ENCODE assay signal across 35 mouse cellular contexts in the genomic region with DNA sequence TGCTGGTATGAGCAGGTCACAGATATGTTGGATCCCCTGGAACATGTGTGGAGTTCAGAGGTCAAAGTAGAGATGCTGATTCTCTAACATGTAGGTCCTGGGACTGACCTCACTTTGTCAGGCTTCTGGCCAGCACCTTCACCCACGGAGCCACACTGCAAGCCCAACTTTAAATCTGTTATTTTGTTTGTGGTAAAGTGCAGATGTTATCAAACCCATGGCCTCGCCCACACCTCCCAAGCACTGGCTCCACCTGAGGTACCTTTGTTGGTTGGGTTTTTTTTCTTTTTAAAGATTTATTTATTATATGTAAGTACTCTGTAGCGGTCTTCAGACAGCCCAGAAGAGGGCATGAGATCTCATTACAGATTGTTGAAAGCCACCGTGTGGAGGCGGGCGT. TPM values are rescaled to one million over a fixed set of nuclear protein-coding genes. Genes with fewer than 3 reads are reported as not detected.
A peak's percentile ranks its signal among the peaks of the same experiment; 100 is the strongest.
DNase-seq lines count a peak whose midpoint lies in the region; ATAC-seq and TF ChIP-seq lines count a peak whose summit lies in the region.
"Had no signal": no experiment of that assay in that cellular context is flagged by ENCODE, and none has a peak within 500 bp of the region (broad histone marks: within the 10 kb centered on the region; RNA-seq: fewer than 3 reads in every experiment).

No protein-coding gene starts in this region.

- 95% methylated on average over 6 of the region's 6 CpGs for WGBS in hindbrain, embryonic 16.5 days
- 93% methylated on average over 6 of the region's 6 CpGs for WGBS in hindbrain, embryonic 12.5 days
- 92% methylated on average over 6 of the region's 6 CpGs for WGBS in limb, embryonic 11.5 days
- 88% methylated on average over 6 of the region's 6 CpGs for WGBS in limb, embryonic 10.5 days
- WGBS in midbrain, embryonic 13.5 days, result 93% methylated on average over 6 of the region's 6 CpGs
- 92% methylated on average over 6 of the region's 6 CpGs for WGBS in midbrain, embryonic 15.5 days
- WGBS in stomach, postnatal 0 days, result 86% methylated on average over 6 of the region's 6 CpGs

- no peak for TF ChIP-seq EP300 in stomach, postnatal 0 days (optimal IDR thresholded peaks at IDR 0.05)

- peaks cover 38% of the 10 kb centered on the region for H3K36me3 ChIP-seq in hindbrain, embryonic 16.5 days (ENCODE audit: control insufficient read depth, insufficient read depth, low read length)
- peaks cover 46% of the 10 kb centered on the region for H3K36me3 ChIP-seq in hindbrain, embryonic 12.5 days
- peaks cover 34% of the 10 kb centered on the region for H3K36me3 ChIP-seq in limb, embryonic 11.5 days (ENCODE audit: control insufficient read depth, insufficient read depth, low read length)
- peaks cover 51% of the 10 kb centered on the region for H3K36me3 ChIP-seq in limb, embryonic 10.5 days
- H3K36me3 ChIP-seq in midbrain, embryonic 13.5 days, result peaks cover 50% of the 10 kb centered on the region
- H3K36me3 ChIP-seq in midbrain, embryonic 15.5 days (replicated peaks), result peaks cover 43% of the 10 kb centered on the region
- H3K36me3 ChIP-seq in stomach, postnatal 0 days (ENCODE audit: control insufficient read depth, insufficient read depth, low read length), result peaks cover 27% of the 10 kb centered on the region

- no peak for TF ChIP-seq CTCF in stomach, postnatal 0 days (IDR thresholded peaks at IDR 0.05; ENCODE audit: low read depth)
- no peak for TF ChIP-seq CTCF in left cerebral cortex, adult 2 months (IDR thresholded peaks at IDR 0.05)

- intact Hi-C loops in left cerebral cortex, adult 2 months (cut with DNase I), result no loop called here

- ATAC-seq in hindbrain, embryonic 16.5 days, result peak; percentile 4; the same call in 1 of the 2 replicates
- no peak for ATAC-seq in hindbrain, embryonic 12.5 days (ENCODE audit: low FRiP score)
- ATAC-seq in limb, embryonic 11.5 days (ENCODE audit: insufficient number of reproducible peaks, low FRiP score, low TSS enrichment, low read depth), result peak; percentile 45
- ATAC-seq in midbrain, embryonic 13.5 days, result 0 out of 2 replicates have a peak, but pooled peaks have one; percentile 27
- ATAC-seq in midbrain, embryonic 15.5 days (replicated peaks), result no peak
- peak; percentile 31; the same call in 1 of the 2 replicates for ATAC-seq in stomach, postnatal 0 days (ENCODE audit: low FRiP score, low TSS enrichment)
- ATAC-seq: forebrain, embryonic 13.5 days had no signal

- no peak overlapping the region for H3K4me3 ChIP-seq in hindbrain, embryonic 16.5 days (ENCODE audit: low read length)
- H3K4me3 ChIP-seq in hindbrain, embryonic 12.5 days, result no peak overlapping the region
- no peak overlapping the region for H3K4me3 ChIP-seq in limb, embryonic 11.5 days (ENCODE audit: low read depth, low read length)
- H3K4me3 ChIP-seq in limb, embryonic 10.5 days, result no peak overlapping the region
- no peak overlapping the region for H3K4me3 ChIP-seq in midbrain, embryonic 13.5 days (replicated peaks)
- H3K4me3 ChIP-seq in midbrain, embryonic 15.5 days, result no peak overlapping the region
- H3K4me3 ChIP-seq in stomach, postnatal 0 days (ENCODE audit: low read depth, low read length), result no peak overlapping the region
- H3K4me3 ChIP-seq in left cerebral cortex, adult 2 months, result no peak overlapping the region
- H3K4me3 ChIP-seq: forebrain, embryonic 13.5 days; heart, embryonic 15.5 days; hindbrain, embryonic 13.5 days; layer of hippocampus, adult 2 months; limb, embryonic 15.5 days; midbrain, embryonic 12.5 days had no signal

- no peak overlapping the region for H3K27ac ChIP-seq in hindbrain, embryonic 16.5 days (ENCODE audit: low read depth, low read length)
- no peak overlapping the region for H3K27ac ChIP-seq in hindbrain, embryonic 12.5 days
- no peak overlapping the region for H3K27ac ChIP-seq in limb, embryonic 11.5 days (replicated peaks; ENCODE audit: low read depth, low read length)
- no peak overlapping the region for H3K27ac ChIP-seq in limb, embryonic 10.5 days
- H3K27ac ChIP-seq in midbrain, embryonic 13.5 days, result no peak overlapping the region
- H3K27ac ChIP-seq in midbrain, embryonic 15.5 days, result no peak overlapping the region
- no peak overlapping the region for H3K27ac ChIP-seq in stomach, postnatal 0 days (replicated peaks)
- H3K27ac ChIP-seq in left cerebral cortex, adult 2 months, result no peak overlapping the region
- H3K27ac ChIP-seq: forebrain, embryonic 13.5 days; heart, embryonic 15.5 days; hindbrain, embryonic 13.5 days; layer of hippocampus, adult 2 months; limb, embryonic 15.5 days; macrophage; midbrain, embryonic 12.5 days had no signal

- no peak overlapping the region for H3K9ac ChIP-seq in hindbrain, embryonic 16.5 days (ENCODE audit: low read depth, low read length)
- no peak overlapping the region for H3K9ac ChIP-seq in hindbrain, embryonic 12.5 days
- H3K9ac ChIP-seq in limb, embryonic 11.5 days (ENCODE audit: low read length), result no peak overlapping the region
- H3K9ac ChIP-seq in midbrain, embryonic 13.5 days (replicated peaks), result no peak overlapping the region
- no peak overlapping the region for H3K9ac ChIP-seq in midbrain, embryonic 15.5 days
- H3K9ac ChIP-seq in stomach, postnatal 0 days (ENCODE audit: low read length), result no peak overlapping the region
- H3K9ac ChIP-seq: forebrain, embryonic 13.5 days; heart, embryonic 15.5 days; hindbrain, embryonic 13.5 days; limb, embryonic 15.5 days; midbrain, embryonic 12.5 days had no signal

- no peak for DNase-seq in limb, embryonic 11.5 days (ENCODE audit: low spot score)
- no peak for DNase-seq in limb, embryonic 10.5 days (ENCODE audit: low spot score)
- DNase-seq in stomach, postnatal 0 days (ENCODE audit: low spot score), result no peak
- DNase-seq in left cerebral cortex, adult 2 months (ENCODE audit: extremely low spot score in 1 of 2, low spot score in 2 of 2), result no peak
- DNase-seq: adrenal gland, postnatal 25 days; cerebellum, adult 11-12 months; cerebellum, adult 9-11 months; gastrocnemius, postnatal 14 days; kidney, adult 8-10 months; kidney, postnatal 14 days; lung, postnatal 10 days; right cerebral cortex, postnatal 25 days; thymus, adult 18-20 months; thymus, postnatal 25 days had no signal

- H3K4me2 ChIP-seq in hindbrain, embryonic 16.5 days (ENCODE audit: low read length), result no peak overlapping the region
- no peak overlapping the region for H3K4me2 ChIP-seq in hindbrain, embryonic 12.5 days (replicated peaks)
- no peak overlapping the region for H3K4me2 ChIP-seq in limb, embryonic 11.5 days (ENCODE audit: low read depth, severe bottlenecking)
- H3K4me2 ChIP-seq in midbrain, embryonic 13.5 days (replicated peaks), result no peak overlapping the region
- no peak overlapping the region for H3K4me2 ChIP-seq in midbrain, embryonic 15.5 days
- H3K4me2 ChIP-seq in stomach, postnatal 0 days (replicated peaks; ENCODE audit: low read depth), result no peak overlapping the region
- H3K4me2 ChIP-seq: forebrain, embryonic 13.5 days; heart, embryonic 15.5 days; hindbrain, embryonic 13.5 days; limb, embryonic 15.5 days; midbrain, embryonic 12.5 days had no signal

- no peaks in the 10 kb centered on the region for H3K4me1 ChIP-seq in hindbrain, embryonic 16.5 days (ENCODE audit: control insufficient read depth, insufficient read depth, low read depth, low read length)
- no peaks in the 10 kb centered on the region for H3K4me1 ChIP-seq in hindbrain, embryonic 12.5 days
- H3K4me1 ChIP-seq in limb, embryonic 11.5 days (ENCODE audit: control insufficient read depth, insufficient read depth, low read length), result no peaks in the 10 kb centered on the region
- H3K4me1 ChIP-seq in limb, embryonic 10.5 days, result peaks cover 3% of the 10 kb centered on the region
- H3K4me1 ChIP-seq in midbrain, embryonic 13.5 days (replicated peaks), result no peaks in the 10 kb centered on the region
- no peaks in the 10 kb centered on the region for H3K4me1 ChIP-seq in midbrain, embryonic 15.5 days
- H3K4me1 ChIP-seq in stomach, postnatal 0 days (replicated peaks; ENCODE audit: control insufficient read depth, insufficient read depth), result no peaks in the 10 kb centered on the region
- H3K4me1 ChIP-seq: forebrain, embryonic 13.5 days; heart, embryonic 15.5 days; hindbrain, embryonic 13.5 days; limb, embryonic 15.5 days; midbrain, embryonic 12.5 days had no signal

- no peaks in the 10 kb centered on the region for H3K9me3 ChIP-seq in hindbrain, embryonic 16.5 days (ENCODE audit: control insufficient read depth, low read length)
- no peaks in the 10 kb centered on the region for H3K9me3 ChIP-seq in hindbrain, embryonic 12.5 days (replicated peaks)
- no peaks in the 10 kb centered on the region for H3K9me3 ChIP-seq in limb, embryonic 11.5 days (ENCODE audit: control insufficient read depth, low read length)
- H3K9me3 ChIP-seq in limb, embryonic 10.5 days (replicated peaks), result no peaks in the 10 kb centered on the region
- no peaks in the 10 kb centered on the region for H3K9me3 ChIP-seq in midbrain, embryonic 13.5 days
- no peaks in the 10 kb centered on the region for H3K9me3 ChIP-seq in midbrain, embryonic 15.5 days
- H3K9me3 ChIP-seq in stomach, postnatal 0 days (ENCODE audit: control insufficient read depth, low read length), result no peaks in the 10 kb centered on the region
- H3K9me3 ChIP-seq: forebrain, embryonic 13.5 days; heart, embryonic 15.5 days; hindbrain, embryonic 13.5 days; limb, embryonic 15.5 days; midbrain, embryonic 12.5 days had no signal

- no peaks in the 10 kb centered on the region for H3K27me3 ChIP-seq in hindbrain, embryonic 16.5 days (replicated peaks; ENCODE audit: control insufficient read depth, insufficient read depth, low read length)
- no peaks in the 10 kb centered on the region for H3K27me3 ChIP-seq in hindbrain, embryonic 12.5 days
- H3K27me3 ChIP-seq in limb, embryonic 11.5 days (ENCODE audit: control insufficient read depth, insufficient read depth, low read length), result no peaks in the 10 kb centered on the region
- H3K27me3 ChIP-seq in limb, embryonic 10.5 days (ENCODE audit: low read depth, poor library complexity, severe bottlenecking), result no peaks in the 10 kb centered on the region
- no peaks in the 10 kb centered on the region for H3K27me3 ChIP-seq in midbrain, embryonic 13.5 days
- H3K27me3 ChIP-seq in midbrain, embryonic 15.5 days (replicated peaks), result no peaks in the 10 kb centered on the region
- no peaks in the 10 kb centered on the region for H3K27me3 ChIP-seq in stomach, postnatal 0 days (ENCODE audit: control insufficient read depth, insufficient read depth, low read length)
- H3K27me3 ChIP-seq: forebrain, embryonic 13.5 days; heart, embryonic 15.5 days; hindbrain, embryonic 13.5 days; limb, embryonic 15.5 days; midbrain, embryonic 12.5 days had no signal

RNA-seq across cellular contexts. Expression of gene Wtip, which starts 6.4 kb away (rescaled TPM):
- polyA plus RNA-seq in hindbrain, embryonic 16.5 days (2015; fragmentation: Nextera tagmentation; extraction: Ambion mirVana), result 3.8 and 4.1 TPM in 2 replicates
- polyA plus RNA-seq in hindbrain, embryonic 12.5 days (2016; fragmentation: Nextera tagmentation; extraction: Ambion mirVana), result 4.1 and 6.2 TPM in 2 replicates
- polyA plus RNA-seq in limb, embryonic 11.5 days (2014; fragmentation: Nextera tagmentation; extraction: Ambion mirVana), result 7.1 and 7.2 TPM in 2 replicates
- polyA plus RNA-seq in limb, embryonic 10.5 days (2016; fragmentation: Nextera tagmentation; extraction: Ambion mirVana), result 6.3 and 7.2 TPM in 2 replicates
- polyA plus RNA-seq in midbrain, embryonic 13.5 days (2015; fragmentation: Nextera tagmentation; extraction: Ambion mirVana), result 3.4 and 4.3 TPM in 2 replicates
- polyA plus RNA-seq in midbrain, embryonic 15.5 days (2015; fragmentation: Nextera tagmentation; extraction: Ambion mirVana), result 4.3 and 6.4 TPM in 2 replicates
- polyA plus RNA-seq in stomach, postnatal 0 days (2015; fragmentation: Nextera tagmentation; extraction: Ambion mirVana), result 3.5 and 5.0 TPM in 2 replicates
- total RNA-seq in left cerebral cortex, adult 2 months (2021), result 10 to 100 TPM in 1 of 2 experiments, 1 to 10 TPM in 1; 9.8 to 11.7 TPM
- total RNA-seq: neutrophil, adult 5-6 weeks had no signal

RNA-seq across cellular contexts. Expression of gene Uba2, which starts 29.9 kb away (rescaled TPM):
- 145 and 159 TPM in 2 replicates for polyA plus RNA-seq in hindbrain, embryonic 16.5 days (2015; fragmentation: Nextera tagmentation; extraction: Ambion mirVana)
- 220 and 226 TPM in 2 replicates for polyA plus RNA-seq in hindbrain, embryonic 12.5 days (2016; fragmentation: Nextera tagmentation; extraction: Ambion mirVana)
- 280 and 284 TPM in 2 replicates for polyA plus RNA-seq in limb, embryonic 11.5 days (2014; fragmentation: Nextera tagmentation; extraction: Ambion mirVana)
- 297 and 310 TPM in 2 replicates for polyA plus RNA-seq in limb, embryonic 10.5 days (2016; fragmentation: Nextera tagmentation; extraction: Ambion mirVana)
- polyA plus RNA-seq in midbrain, embryonic 13.5 days (2015; fragmentation: Nextera tagmentation; extraction: Ambion mirVana), result 215 and 224 TPM in 2 replicates
- 169 and 180 TPM in 2 replicates for polyA plus RNA-seq in midbrain, embryonic 15.5 days (2015; fragmentation: Nextera tagmentation; extraction: Ambion mirVana)
- 80.4 and 80.5 TPM in 2 replicates for polyA plus RNA-seq in stomach, postnatal 0 days (2015; fragmentation: Nextera tagmentation; extraction: Ambion mirVana)
- total RNA-seq in left cerebral cortex, adult 2 months (2021), result 10 to 100 TPM; 89.2 to 93.5 TPM

RNA-seq across cellular contexts. Expression of gene Scgb1b30, which starts 44.3 kb away (rescaled TPM):
- polyA plus RNA-seq in hindbrain, embryonic 16.5 days (2015; fragmentation: Nextera tagmentation; extraction: Ambion mirVana), result not detected in 2 replicates
- polyA plus RNA-seq in hindbrain, embryonic 12.5 days (2016; fragmentation: Nextera tagmentation; extraction: Ambion mirVana), result not detected in 2 replicates
- not detected in 2 replicates for polyA plus RNA-seq in limb, embryonic 11.5 days (2014; fragmentation: Nextera tagmentation; extraction: Ambion mirVana)
- not detected in 2 replicates for polyA plus RNA-seq in limb, embryonic 10.5 days (2016; fragmentation: Nextera tagmentation; extraction: Ambion mirVana)
- polyA plus RNA-seq in midbrain, embryonic 13.5 days (2015; fragmentation: Nextera tagmentation; extraction: Ambion mirVana), result not detected in 2 replicates
- not detected in 2 replicates for polyA plus RNA-seq in midbrain, embryonic 15.5 days (2015; fragmentation: Nextera tagmentation; extraction: Ambion mirVana)
- not detected in 2 replicates for polyA plus RNA-seq in stomach, postnatal 0 days (2015; fragmentation: Nextera tagmentation; extraction: Ambion mirVana)
- total RNA-seq in left cerebral cortex, adult 2 months (2021), result not detected
- total RNA-seq: adrenal gland, adult 18-20 months; adrenal gland, postnatal 25 days; gastrocnemius, postnatal 14 days; granulocyte monocyte progenitor cell, adult 5-6 weeks; heart, postnatal 25 days; layer of hippocampus, adult 2 months; layer of hippocampus, postnatal 14 days; left cerebral cortex, adult 8-10 months; left cerebral cortex, postnatal 36 days; neutrophil, adult 5-6 weeks had no signal
- polyA plus RNA-seq: forebrain, embryonic 13.5 days; heart, embryonic 15.5 days; hindbrain, embryonic 13.5 days; limb, embryonic 15.5 days; liver, embryonic 16.5 days; macrophage; midbrain, embryonic 12.5 days; neural tube, embryonic 11.5 days; stomach, embryonic 16.5 days had no signal

RNA-seq across cellular contexts. Expression of gene Pdcd2l, which starts 57.0 kb away (rescaled TPM):
- polyA plus RNA-seq in hindbrain, embryonic 16.5 days (2015; fragmentation: Nextera tagmentation; extraction: Ambion mirVana), result 76.2 and 87.3 TPM in 2 replicates
- 63.4 and 68.1 TPM in 2 replicates for polyA plus RNA-seq in hindbrain, embryonic 12.5 days (2016; fragmentation: Nextera tagmentation; extraction: Ambion mirVana)
- polyA plus RNA-seq in limb, embryonic 11.5 days (2014; fragmentation: Nextera tagmentation; extraction: Ambion mirVana), result 65.3 and 77.2 TPM in 2 replicates
- polyA plus RNA-seq in limb, embryonic 10.5 days (2016; fragmentation: Nextera tagmentation; extraction: Ambion mirVana), result 75.4 and 88.1 TPM in 2 replicates
- polyA plus RNA-seq in midbrain, embryonic 13.5 days (2015; fragmentation: Nextera tagmentation; extraction: Ambion mirVana), result 87.3 and 87.9 TPM in 2 replicates
- 80.2 and 86.5 TPM in 2 replicates for polyA plus RNA-seq in midbrain, embryonic 15.5 days (2015; fragmentation: Nextera tagmentation; extraction: Ambion mirVana)
- polyA plus RNA-seq in stomach, postnatal 0 days (2015; fragmentation: Nextera tagmentation; extraction: Ambion mirVana), result 30.4 and 34.6 TPM in 2 replicates
- total RNA-seq in left cerebral cortex, adult 2 months (2021), result 10 to 100 TPM; 23.8 to 26.9 TPM

Comparison
In these comparisons a context has a peak if more than half of its experiments do, and no peak if none do; other contexts are left out.
1. ATAC-seq: peak in hindbrain, embryonic 16.5 days (single experiment), limb, embryonic 11.5 days (single experiment), midbrain, embryonic 13.5 days (single experiment) and stomach, postnatal 0 days (single experiment); none in hindbrain, embryonic 12.5 days (single experiment) and midbrain, embryonic 15.5 days (single experiment).